Mouse (Mus musculus): ENCODE data around the gene Cib4.

DNA sequence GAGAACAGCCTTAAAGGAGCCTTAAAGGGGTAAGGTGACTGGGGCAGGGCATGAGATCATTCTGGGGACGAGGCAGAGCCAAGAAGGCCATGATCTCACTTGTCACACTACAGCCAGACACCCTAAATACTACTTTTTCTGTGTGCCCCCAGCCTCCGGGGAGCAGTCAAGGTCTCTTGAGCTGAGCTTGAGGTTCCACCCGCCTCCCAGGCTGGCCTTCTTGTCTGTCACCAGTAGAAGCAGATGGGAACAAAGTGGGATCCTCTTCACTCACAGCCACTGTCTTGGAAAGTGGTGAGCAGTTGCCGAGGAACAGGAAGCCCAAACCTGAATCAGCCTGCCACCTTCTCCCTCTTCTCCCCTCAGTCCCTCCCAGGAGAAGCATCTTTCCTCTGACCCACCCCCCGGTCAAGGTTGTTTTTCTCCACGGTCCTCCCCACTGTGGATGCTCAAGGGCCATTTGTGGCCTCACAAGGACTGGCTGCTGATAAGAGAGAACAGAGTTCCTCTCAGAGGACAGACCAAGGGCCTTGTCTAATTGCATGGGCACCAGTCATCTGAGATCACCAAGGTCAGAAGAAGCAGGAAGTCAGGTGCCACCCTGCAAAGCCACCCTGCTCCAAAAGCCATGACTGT is 32.9 kb upstream of the Cib4 start:
- TF ChIP-seq EP300 (IDR thresholded peaks at IDR 0.05; ENCODE audit: low read depth) (no peak), CTCF (IDR thresholded peaks at IDR 0.05; ENCODE audit: low read depth) (no peak)
